Mouse (Mus musculus) heart, postnatal 25 days (tissue): ENCODE results near the gene Itga4. TPM values are rescaled to one million over a fixed set of nuclear protein-coding genes. Genes with fewer than 3 reads are reported as not detected.

Experiments
- DNase-seq: peaks from one replicate; pipeline ENCODE4 v3.0.0; 2022; ENCODE audit warnings: low spot score
- intact Hi-C: fragments of 180-260 bp; cut with DNase I; formaldehyde crosslinking; loops from one replicate; pipeline ENCODE4 v1.15.1; 2025
- total RNA-seq, 2 experiments: library from RNA; stranded (reverse); gene quantifications; 2 replicates each; pipeline ENCODE4 v1.2.3; 2021

Itga4 gene
- total RNA-seq, 2 experiments from 2014 or later, result 2.4 TPM

DNA sequence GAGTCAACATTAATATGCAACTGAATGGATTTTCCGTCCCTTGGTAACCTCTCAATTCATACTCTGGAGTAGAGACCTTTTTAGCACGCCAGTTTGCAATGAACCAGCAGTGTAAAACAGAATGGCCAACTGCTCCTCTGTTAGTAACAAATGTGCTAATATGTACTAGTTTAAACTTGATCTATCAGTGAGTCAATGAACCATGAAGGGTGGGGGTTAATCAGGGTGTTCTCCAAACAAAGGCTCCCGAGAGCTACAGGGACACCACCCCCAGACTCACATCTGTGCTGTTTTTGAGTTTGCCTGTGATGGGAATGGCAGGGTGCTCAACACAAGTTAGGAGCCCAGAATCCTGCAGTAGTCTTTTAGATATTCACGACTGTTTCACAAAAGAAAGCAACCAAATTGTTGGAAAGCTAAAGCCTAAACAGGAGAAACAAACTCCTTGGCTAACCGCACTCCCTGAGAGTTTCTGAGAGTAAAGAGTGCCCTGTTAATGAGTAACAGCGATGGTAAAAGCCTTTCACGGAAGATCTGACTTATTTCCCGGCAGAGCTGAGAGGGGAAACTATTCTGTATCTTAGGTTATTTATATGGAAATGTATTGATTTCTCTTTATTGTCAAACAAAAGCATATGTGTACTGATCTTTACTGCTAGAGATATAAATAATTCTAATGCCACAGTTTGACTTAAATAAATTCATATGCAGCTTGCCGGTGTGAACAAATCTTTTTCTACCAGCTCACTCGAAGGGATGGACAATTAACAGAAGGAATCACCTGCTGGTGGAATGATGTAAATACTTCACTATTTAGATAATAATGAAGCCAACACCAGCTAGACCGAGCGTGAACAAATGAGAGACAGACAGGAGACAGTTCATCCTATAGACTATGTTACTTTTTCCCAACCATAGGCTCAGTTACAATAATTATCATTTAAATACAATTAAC, 124.1 kb downstream of the Itga4 start:
- DNase-seq, result no peak
- intact Hi-C loops, result no loop called here

Other genes starting within 250 kb of the Itga4 start
- not detected for gene Neurod1, start 201.3 kb downstream of the Itga4 start, total RNA-seq
- gene Cerkl, start 201.4 kb downstream of the Itga4 start, total RNA-seq, result 1 to 10 TPM in 1 of 2 experiments, under 1 TPM in 1; 0.70 to 1.5 TPM